Mouse (Mus musculus): ENCODE measurements around the gene Smarcal1.

DNA sequence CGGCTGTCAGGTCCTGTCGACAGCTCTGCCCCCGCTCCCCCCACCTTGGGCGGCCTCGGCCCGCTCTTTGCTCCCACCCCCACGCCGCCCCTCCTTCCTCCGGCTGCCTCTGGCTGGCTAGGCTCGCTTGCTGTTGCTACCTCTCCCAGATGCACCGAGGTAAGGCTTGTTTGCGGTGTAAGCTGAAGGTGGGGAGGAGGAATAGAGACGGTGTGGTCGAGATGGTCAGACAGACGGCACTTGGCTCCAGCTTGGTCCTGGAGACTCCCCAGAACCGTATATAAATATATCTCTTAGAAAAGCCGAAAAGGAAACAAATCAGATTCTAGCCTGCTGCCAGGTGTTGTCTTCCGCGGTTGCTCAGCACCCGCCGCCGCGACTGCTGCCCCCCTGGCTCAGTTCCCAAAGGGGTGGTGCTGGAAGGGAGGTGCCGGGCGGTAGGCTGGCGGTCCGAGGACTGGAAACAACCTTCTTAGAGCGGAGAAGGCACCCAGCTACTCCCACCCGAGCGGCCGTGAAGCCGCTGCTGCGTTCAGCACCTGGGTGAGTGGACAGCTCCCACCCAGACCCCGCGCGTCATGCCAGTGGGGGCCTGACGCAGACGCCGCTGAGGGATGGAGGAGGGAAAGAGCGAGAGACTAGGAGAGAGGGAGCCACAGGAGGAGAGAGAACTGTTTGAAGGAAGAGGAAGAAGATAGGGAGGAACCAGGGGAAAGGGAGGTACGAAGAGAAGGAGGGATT lies 46.3 kb upstream of the Smarcal1 start, which contains the start of gene March4:
- TF ChIP-seq GATA1 (IDR thresholded peaks at IDR 0.05; ENCODE audit: borderline replicate concordance, low read length) (no peak), FLI1 (IDR thresholded peaks at IDR 0.05; ENCODE audit: low read length) (no peak)
